Mouse (Mus musculus) heart, postnatal 36 days (tissue): ENCODE data around the gene Ddb1. TPM values are rescaled to one million over a fixed set of nuclear protein-coding genes. Genes with fewer than 3 reads are reported as not detected.
"Not testable (repeated sequence)": the region's sequence is repeated elsewhere in the genome, so short reads cannot be mapped to it uniquely, and the experiment has no call there.

Experiments
- DNase-seq, 2 experiments: peaks; one replicate each; pipeline ENCODE4 v3.0.0; 2021 to 2022
- intact Hi-C: fragments of 180-260 bp; cut with DNase I; formaldehyde crosslinking; loops from one replicate; pipeline ENCODE4 v1.15.1; 2025
- total RNA-seq, 2 experiments: library from RNA; stranded (reverse); gene quantifications; 2 replicates each; pipeline ENCODE4 v1.2.3; 2021

Ddb1 gene
- 100 to 1,000 TPM; 161 to 172 TPM for total RNA-seq

GRCm38 (mm10) chr19:10605293-10605900 lies at the start of gene Ddb1, which contains the start of gene Tkfc:
Gene Ddb1, plus strand, starts transcription at chr19:10605327.
Gene Tkfc, minus strand, starts transcription at chr19:10605654.
- intact Hi-C loops: loop anchor here (1.0 kb wide), 1 partner anchor 49 kb away; the partner anchor contains the start of gene Tmem216
- peak; percentile 98 to 99 for DNase-seq

GRCm38 (mm10) chr19:10555624-10556510 lies 49.3 kb upstream of the Ddb1 start, which contains the start of gene Tmem216:
Gene Tmem216, minus strand, starts transcription at chr19:10556238.
- intact Hi-C loops: loop anchor here (1.0 to 2.0 kb wide), 3 partner anchors 21 to 49 kb away; partner anchors contain the start of genes Cpsf7, Cyb561a3, Ddb1 and Tkfc
- DNase-seq: peak; percentile 84 to 88

GRCm38 (mm10) chr19:10557001-10557400 lies 48.1 kb upstream of the Ddb1 start:
- no peak for DNase-seq
- intact Hi-C loops: no loop called here

DNA sequence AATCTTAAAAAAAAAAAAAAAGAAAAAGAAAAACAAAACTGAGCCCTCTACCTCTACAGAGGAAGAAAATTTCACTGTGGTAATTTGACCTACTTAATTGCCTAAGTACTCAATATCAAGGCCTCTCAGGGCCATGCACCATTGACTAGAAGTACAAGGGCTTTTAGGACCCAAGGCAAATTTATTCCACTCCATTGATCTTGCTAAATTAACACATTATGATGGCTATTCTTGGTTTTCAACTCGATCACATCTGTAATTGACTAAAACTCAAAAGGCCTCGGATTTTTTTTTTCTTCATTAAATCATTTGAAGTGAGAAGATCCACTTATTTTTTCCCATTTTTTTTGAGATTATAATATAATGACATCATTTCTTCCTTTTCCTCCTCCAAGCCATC lies 47.7 kb upstream of the Ddb1 start:
- intact Hi-C loops: no loop called here

GRCm38 (mm10) chr19:10557837-10558375 lies 47.2 kb upstream of the Ddb1 start:
- intact Hi-C loops, DNase-seq: not testable (repeated sequence)

More for the DNA sequence above, 47.7 kb upstream of the Ddb1 start:
- no peak for DNase-seq

GRCm38 (mm10) chr19:10560108-10560507 lies 45.0 kb upstream of the Ddb1 start:
- no peak for DNase-seq

DNA sequence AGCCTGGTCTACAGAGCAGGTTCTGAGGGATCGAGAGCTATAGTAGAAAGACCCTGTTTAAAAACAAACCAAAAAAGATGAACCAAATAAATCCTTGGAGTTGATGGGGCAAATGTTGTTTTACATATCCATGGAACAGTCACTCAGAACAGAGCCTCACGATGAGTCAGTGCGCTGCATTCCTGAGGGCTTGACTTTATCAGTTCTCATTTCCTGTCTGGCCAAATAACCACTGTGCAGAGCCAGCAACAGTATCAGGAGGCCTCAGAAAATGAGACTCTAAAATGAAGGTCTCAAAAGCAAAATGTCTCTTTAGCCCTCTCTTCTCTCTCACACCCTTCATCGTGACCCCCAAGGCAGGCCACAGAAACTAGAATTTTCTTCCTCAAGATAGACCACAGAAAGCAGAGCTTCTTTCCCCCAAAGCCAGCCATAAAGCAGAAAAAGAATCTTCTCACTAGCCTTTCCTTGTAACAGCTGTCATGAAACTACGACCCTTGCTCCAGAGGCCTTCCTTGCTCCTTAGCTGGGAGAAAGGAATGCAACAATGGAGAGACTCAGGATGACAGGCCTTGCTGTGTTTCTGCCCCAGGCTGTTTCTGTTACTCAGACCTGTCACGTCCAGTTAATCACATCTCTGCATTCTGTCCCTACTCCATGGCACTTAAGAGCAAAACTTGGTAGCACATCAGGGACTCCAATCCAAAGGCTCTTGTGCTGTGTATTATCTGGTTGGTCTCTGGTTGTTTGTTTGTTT lies 43.4 kb upstream of the Ddb1 start:
- intact Hi-C loops: no loop called here
- DNase-seq: peak; percentile 33 to 51

More at GRCm38 (mm10) chr19:10560108-10560507, 45.0 kb upstream of the Ddb1 start:
- intact Hi-C loops: no loop called here

DNA sequence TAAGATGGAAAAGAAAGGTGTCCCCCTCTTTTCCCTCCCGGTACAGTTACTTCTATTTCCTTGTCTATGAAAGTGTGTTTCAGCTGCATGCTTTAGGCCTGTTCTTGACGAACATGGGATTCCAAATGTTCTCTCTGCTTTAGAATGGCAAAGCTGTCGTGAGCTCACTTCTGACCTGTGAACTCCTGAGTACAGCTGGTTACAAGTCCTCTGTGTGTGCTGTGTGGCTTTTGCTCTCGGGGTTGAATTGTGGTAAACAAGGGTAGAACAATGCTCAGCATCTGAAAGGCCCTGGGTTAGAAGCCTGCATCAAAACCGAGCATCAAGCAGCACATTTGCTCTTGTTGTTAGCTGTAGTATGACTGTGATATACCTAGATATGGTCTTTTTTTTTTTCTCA lies 42.8 kb upstream of the Ddb1 start:
- DNase-seq: no peak
- intact Hi-C loops: no loop called here

DNA sequence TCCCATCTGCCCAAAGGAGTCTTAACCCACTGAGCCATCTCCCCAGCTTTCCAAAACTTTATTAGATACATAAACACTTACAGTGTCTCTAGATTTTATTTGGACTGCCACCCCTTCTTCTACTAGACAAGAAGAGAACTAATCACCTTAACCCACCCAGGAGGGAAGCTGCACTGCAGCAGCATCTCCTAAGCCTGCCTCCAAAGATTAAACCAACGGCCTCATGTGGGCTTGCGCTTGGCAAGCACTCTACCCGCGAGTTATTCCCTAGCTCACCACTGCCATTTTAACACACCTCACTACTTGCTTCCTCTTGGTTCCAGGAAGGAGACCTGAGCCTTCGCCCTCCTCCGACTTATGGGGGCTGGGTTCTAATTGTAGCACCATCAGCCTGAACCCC lies 40.8 kb upstream of the Ddb1 start:
- no peak for DNase-seq
- intact Hi-C loops: no loop called here

DNA sequence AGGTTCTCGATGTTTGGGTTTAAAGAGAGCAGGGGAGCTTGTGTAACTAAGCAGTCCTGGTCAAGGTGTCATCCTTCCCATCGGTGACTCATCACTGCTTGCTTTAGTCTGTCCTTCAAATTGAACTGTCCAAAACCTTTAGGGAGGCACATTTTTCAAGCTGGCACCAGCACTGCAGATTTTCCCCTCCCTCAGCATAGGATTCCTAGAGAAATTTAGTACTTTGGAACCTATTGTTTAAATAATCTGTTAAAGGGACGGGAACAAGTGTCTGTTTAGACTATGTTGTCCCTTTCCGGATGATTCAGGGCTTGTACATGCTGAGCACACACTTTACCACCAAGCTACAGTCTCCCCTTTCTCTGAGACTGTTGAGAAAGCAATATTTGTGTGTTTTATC lies 39.9 kb upstream of the Ddb1 start:
- intact Hi-C loops: no loop called here
- DNase-seq: no peak

DNA sequence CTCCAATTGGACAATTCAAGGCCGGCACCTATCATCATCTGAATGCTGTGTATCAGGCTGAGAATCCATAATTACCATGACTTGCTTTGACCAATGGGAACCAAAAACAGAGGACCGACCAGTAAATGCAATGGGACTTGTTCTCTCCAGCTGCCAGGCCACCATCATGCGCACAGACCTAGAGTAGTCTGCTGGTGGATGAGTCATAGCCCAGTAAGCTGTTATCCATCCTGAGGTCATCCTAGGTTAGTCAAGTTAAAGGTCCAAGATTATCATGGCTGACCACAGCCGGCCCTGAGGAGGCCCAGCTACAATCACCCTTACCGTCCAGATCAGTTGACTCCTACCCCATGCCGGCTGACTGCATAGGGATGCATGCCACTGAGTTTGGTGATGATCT lies 35.5 kb upstream of the Ddb1 start:
- intact Hi-C loops: no loop called here

GRCm38 (mm10) chr19:10576690-10577561 lies 28.2 kb upstream of the Ddb1 start, which contains the start of the genes Cyb561a3 and Tmem138:
Gene Cyb561a3, plus strand, starts transcription at chr19:10577172.
Gene Tmem138, minus strand, starts transcription at chr19:10577362.
- peak; percentile 90 to 95 for DNase-seq
- intact Hi-C loops: loop anchor here (1.0 to 2.0 kb wide), 3 partner anchors 21 to 54 kb away; partner anchors contain the start of gene Tmem216

More for the DNA sequence above, 35.5 kb upstream of the Ddb1 start:
- no peak for DNase-seq

GRCm38 (mm10) chr19:10580102-10580501 lies 25.0 kb upstream of the Ddb1 start:
- DNase-seq: no peak
- intact Hi-C loops: no loop called here

- DNase-seq: no peak
- intact Hi-C loops: no loop called here
Measured at GRCm38 (mm10) chr19:10580761-10581160, 24.4 kb upstream of the Ddb1 start.

GRCm38 (mm10) chr19:10581984-10582383 lies 23.1 kb upstream of the Ddb1 start:
- intact Hi-C loops: no loop called here
- DNase-seq: no peak

DNA sequence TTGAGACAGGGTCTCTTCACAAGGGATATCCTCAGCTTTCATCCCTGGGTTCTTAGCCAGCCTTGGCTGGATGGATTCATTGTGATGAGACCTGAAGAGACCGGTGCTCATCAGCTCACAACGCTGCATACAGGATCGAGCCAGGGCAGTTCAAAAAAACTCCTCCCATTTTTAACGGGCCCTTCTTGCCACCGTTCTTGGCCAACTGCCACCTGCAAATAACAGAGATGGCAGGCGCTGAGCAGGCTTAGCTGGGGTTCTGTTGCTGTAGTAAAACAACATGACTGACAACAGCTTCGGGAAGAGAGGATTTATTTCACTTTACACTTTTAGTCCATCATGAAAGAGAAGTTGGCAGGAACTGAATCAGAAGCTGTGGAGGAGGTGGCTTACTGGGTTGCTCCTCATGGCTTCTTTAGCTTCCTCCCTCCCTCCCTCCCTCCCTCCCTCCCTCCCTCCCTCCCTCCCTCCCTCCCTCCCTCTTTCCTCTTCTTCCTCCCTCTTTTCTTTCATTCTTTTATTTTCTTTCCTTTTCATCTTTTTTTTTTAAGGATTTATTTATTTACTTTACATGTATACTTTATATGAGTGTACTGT lies 21.5 kb upstream of the Ddb1 start:
- intact Hi-C loops: no loop called here
- no peak for DNase-seq

DNA sequence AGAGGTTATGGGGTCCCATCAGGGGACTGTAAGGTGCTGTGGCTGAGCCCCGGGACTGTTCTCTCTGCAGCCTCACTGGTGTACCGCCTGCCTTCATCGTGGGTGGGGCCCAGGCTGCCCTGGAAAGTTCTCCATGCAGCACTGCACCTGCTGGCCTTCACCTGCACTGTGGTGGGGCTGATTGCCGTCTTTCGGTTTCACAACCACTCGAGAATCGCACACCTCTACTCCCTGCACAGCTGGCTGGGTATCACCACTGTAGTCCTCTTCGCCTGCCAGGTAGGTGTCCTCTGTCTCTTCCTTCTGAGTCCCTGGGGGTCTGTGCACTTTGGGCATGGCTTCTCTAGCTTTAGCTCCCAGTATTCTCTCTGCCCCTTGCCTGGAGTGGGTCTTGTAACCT lies 20.0 kb upstream of the Ddb1 start:
- DNase-seq: no peak
- intact Hi-C loops: no loop called here

- no peak for DNase-seq
- intact Hi-C loops: no loop called here
Measured at GRCm38 (mm10) chr19:10587231-10587630, 17.9 kb upstream of the Ddb1 start.
